Mouse (Mus musculus) naive thymus-derived CD4-positive, alpha-beta T cell, adult 5 months (primary cell): ENCODE measurements around the gene Zfp414. TPM values are rescaled to one million over a fixed set of nuclear protein-coding genes. Genes with fewer than 3 reads are reported as not detected.

Source experiments
- polyA plus RNA-seq: library from polyadenylated mRNA; unstranded; fragments of 100-300 nt; shearing (Covaris generic); gene quantifications from one replicate; pipeline ENCODE4 v1.2.1, GENCODE M21; 2017

The Zfp414 gene
- 37.1 TPM for polyA plus RNA-seq

DNA sequence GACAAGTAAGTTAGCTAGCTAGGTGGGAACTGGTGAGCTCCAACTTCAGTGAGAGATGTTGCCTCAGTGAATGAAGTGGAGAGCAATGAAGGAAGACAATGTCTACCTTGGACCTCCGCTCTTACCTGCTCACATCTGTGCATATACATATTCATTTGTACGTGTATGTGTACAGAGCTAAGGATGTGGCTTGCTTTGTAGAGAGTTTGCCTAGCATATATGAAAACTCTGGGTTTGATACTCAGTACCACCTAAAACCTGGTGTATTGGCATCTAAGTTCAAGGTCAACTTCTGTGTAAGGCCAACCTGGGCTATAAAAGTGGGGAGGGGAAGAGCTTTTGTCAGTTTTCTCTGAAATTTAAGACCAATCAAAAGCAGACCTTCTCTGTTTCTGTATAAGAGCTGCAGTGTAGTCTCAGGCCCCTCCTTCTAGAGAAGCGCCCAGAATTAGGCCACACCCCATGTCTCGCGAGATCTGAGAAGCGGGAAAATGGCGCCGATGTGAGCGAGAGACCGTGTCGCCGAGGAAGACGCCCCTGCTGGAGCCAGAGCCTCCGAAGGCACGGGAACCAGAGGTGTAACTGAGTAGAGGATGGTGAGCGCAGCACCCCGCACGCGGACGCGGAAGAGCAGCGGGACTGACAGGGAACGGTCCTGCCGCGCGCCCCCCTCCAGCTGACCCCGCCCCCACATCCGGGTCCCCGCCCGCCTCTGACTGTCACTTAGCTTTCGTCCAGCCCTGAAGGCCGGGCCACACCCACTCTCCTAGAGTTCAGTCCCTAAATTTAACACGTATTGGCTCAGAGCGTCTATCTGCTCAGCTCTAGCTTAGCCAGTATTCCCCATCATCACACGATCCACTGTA, at the start of gene Zfp414:
Zfp414 (plus strand) TSS at position 470 of the 866 bp plus-strand sequence.

DNA sequence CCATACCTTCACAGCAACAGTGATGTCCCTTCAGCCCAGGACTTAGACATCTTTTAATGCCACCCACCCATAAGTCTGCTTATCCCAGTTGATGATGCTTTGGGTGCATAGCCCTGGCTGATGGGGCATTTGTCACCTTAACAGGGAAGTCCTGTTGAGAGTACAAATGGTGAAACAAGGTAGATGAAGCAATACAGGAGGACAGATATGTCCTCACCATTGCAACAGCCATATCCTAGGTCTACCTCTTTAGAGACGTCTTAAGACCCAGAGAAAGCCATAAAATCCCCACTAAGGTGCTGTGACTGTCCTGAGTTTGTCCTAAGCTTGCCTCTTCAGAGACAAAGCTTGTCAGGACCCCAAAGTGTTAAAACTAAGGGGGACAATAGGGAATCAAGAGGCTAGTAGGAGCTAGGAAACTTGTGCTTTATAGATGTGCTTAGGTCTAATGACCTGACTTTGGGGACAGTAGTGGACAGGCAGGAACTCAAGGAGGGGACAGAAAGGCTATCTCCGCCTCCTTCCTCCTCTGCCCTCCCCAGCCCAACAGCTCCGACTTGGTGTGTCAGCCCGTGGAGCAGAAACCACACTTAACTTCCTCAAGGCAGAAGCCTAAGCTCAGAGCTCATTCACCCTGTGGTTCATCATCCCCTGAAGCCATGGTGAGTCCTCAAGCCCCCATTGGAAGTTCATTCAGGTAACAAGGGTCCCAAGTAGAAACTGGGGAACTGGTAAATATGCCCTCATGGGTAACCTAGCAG, 8.8 kb downstream of the Zfp414 start, which contains the start of gene Pram1:
Pram1 (plus strand) TSS at position 541 of the 761 bp plus-strand sequence.

Other genes with a start within 250 kb of the Zfp414 start
- gene Zfp101, start 234.4 kb upstream of the Zfp414 start, polyA plus RNA-seq, result 14.1 TPM
- gene Actl9, start 196.2 kb upstream of the Zfp414 start, polyA plus RNA-seq, result not detected
- 103 TPM for gene Adamts10, start 104.9 kb upstream of the Zfp414 start, polyA plus RNA-seq
- gene Myo1f, start 73.4 kb upstream of the Zfp414 start, polyA plus RNA-seq, result 0.60 TPM
- gene Pram1, start 9.0 kb downstream of the Zfp414 start, polyA plus RNA-seq, result not detected
- 353 TPM for gene Hnrnpm, start 57.8 kb downstream of the Zfp414 start, polyA plus RNA-seq
- 90.7 TPM for gene March2, start 89.6 kb downstream of the Zfp414 start, polyA plus RNA-seq
- 330 TPM for gene Rab11b, start 131.4 kb downstream of the Zfp414 start, polyA plus RNA-seq
- 0.50 TPM for gene Angptl4, start 152.7 kb downstream of the Zfp414 start, polyA plus RNA-seq
- 2.5 TPM for gene Kank3, start 181.4 kb downstream of the Zfp414 start, polyA plus RNA-seq
- gene Rps28, start 195.5 kb downstream of the Zfp414 start, polyA plus RNA-seq, result 1,419 TPM
- 194 TPM for gene Ndufa7, start 195.5 kb downstream of the Zfp414 start, polyA plus RNA-seq
- 13.0 TPM for gene Cd320, start 214.0 kb downstream of the Zfp414 start, polyA plus RNA-seq
- gene Gm7029, start 244.7 kb downstream of the Zfp414 start, polyA plus RNA-seq, result not detected